Mouse (Mus musculus) small intestine, adult 2 months (tissue): ENCODE data around the gene Rp9.

Experiments
- CTCF ChIP-seq: fragments of 200-500 bp; IDR thresholded peaks from 2 replicates; pipeline ENCODE4 v1.5.1; 2012; ENCODE audit warnings: low read depth, mild to moderate bottlenecking, control low read depth, inconsistent platforms, low read length, moderate library complexity, mixed read lengths; ENCODE audit not compliant: insufficient replicate concordance, insufficient read length; ENCODE audit errors: extremely low read depth
- POLR2A ChIP-seq: fragments of 200-500 bp; IDR thresholded peaks from 2 replicates; pipeline ENCODE4 v1.6.1; 2012; ENCODE audit warnings: low read depth, mild to moderate bottlenecking, control low read depth, inconsistent platforms, low read length, moderate library complexity

DNA sequence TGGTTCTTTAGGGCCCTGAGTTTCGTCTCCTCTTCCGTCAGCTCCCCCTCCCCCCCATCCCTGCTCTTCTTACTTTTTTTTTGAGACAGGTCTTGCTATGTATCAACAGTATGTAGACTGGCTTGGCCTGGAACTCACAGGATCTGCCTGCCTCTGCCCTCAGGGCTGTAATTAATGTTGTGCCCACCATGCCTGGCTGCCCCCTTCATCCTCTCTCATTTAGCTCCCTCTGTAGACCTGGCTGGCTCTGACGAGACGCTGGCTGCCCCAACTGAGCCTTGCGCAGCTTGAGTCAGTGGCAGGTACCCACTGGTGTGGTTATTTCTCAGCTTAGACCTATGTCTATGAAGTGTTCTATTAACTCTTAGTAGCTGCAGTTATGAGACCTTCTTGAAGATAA, 34.0 kb upstream of the Rp9 start:
- TF ChIP-seq POLR2A = no peak
- TF ChIP-seq CTCF = no peak
